Mouse (Mus musculus) heart, embryonic 15.5 days (tissue): Measurements from ENCODE around the gene Rpn2. TPM values are rescaled to one million over a fixed set of nuclear protein-coding genes. Genes with fewer than 3 reads are reported as not detected.

Source experiments
- ATAC-seq: fragments of 200-750 bp; cut with Nextera tagmentation; replicated peaks from 2 replicates; pipeline ENCODE4 v1.8.0; 2017; ENCODE audit warnings: low read depth, moderate TSS enrichment; ENCODE audit not compliant: insufficient number of reproducible peaks, insufficient read depth, low FRiP score
- H3K27ac ChIP-seq: fragments of 300-500 bp; sonication (generic); 2 replicates; pipeline ENCODE4 v1.5.1; 2015; ENCODE audit warnings: mild to moderate bottlenecking, inconsistent platforms
- H3K27me3 ChIP-seq: fragments of 300-500 bp; sonication (generic); 2 replicates; pipeline ENCODE4 v1.6.1; 2015; ENCODE audit warnings: inconsistent platforms
- H3K36me3 ChIP-seq: fragments of 300-500 bp; sonication (generic); 2 replicates; pipeline ENCODE4 v1.6.1; 2015; ENCODE audit warnings: mild to moderate bottlenecking, inconsistent platforms
- H3K4me1 ChIP-seq: fragments of 300-500 bp; sonication (generic); replicated peaks from 2 replicates; pipeline ENCODE4 v1.6.1; 2015; ENCODE audit warnings: inconsistent platforms
- H3K4me2 ChIP-seq: fragments of 300-500 bp; sonication (generic); 2 replicates; pipeline ENCODE4 v1.6.1; 2015; ENCODE audit warnings: inconsistent platforms, mild to moderate bottlenecking, moderate library complexity
- H3K4me3 ChIP-seq: fragments of 300-500 bp; sonication (generic); 2 replicates; pipeline ENCODE4 v1.5.1; 2015; ENCODE audit warnings: mild to moderate bottlenecking, inconsistent platforms
- H3K9ac ChIP-seq: fragments of 300-500 bp; sonication (generic); 2 replicates; pipeline ENCODE4 v1.6.1; 2015; ENCODE audit warnings: mild to moderate bottlenecking, inconsistent platforms
- H3K9me3 ChIP-seq: fragments of 300-500 bp; sonication (generic); replicated peaks from 2 replicates; pipeline ENCODE4 v1.6.1; 2016; ENCODE audit warnings: inconsistent platforms
- WGBS: fragments of 180-500 bp; shearing (Covaris S2); methylation state at CpG from one replicate; pipeline ENCODE4 v1.1.7; 2015; ENCODE audit warnings: mixed read lengths; 5-methylcytosine and 5-hydroxymethylcytosine counted together
- polyA plus RNA-seq: library from polyadenylated mRNA; unstranded; fragments of >200 nt; fragmentation: Nextera tagmentation; extraction: Ambion mirVana; gene quantifications from 2 replicates; pipeline ENCODE4 v1.2.1, GENCODE M21; 2015

Rpn2 gene
- polyA plus RNA-seq, 1 experiment from 2014 or later = 152 TPM

DNA sequence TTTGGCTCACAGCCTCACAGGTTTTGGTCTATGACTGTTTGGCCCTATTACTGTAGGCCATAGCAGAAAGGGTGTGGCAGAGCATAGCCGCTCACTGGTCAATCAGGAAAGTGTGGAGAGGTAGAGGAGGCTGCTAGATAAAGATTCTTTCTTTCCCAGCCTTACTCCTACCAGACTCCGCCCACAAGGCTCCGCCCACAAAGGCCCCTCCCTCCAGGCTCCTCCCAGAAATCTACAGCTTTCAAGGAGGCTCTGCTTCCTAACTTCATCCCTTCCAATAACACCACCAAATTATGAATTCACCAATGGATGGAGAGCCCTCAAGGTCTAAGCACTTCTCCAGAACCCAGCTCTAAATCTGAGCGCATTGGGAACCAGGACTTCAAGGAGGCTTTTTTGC lies 74.4 kb downstream of the Rpn2 start:
- WGBS = 68% methylated on average over 4 of the region's 4 CpGs

DNA sequence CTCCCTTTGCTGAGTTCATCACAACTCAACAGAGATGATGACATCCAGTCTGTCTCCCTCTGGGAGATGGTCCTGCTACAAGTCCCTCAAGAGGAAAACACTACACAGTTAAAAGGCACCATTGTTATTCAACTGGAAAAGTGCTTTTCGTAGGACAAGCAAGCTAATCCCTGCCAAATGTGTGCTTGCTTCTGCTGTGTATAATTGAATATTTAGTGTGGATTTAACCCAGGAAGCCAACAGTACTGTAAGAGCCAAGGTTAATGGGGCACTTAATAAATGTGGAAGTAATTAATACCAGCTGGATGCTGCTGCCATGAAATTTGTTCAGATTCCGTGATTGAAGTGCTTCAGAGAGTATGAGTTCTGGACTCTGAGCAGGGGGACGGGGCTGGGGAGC lies 75.3 kb downstream of the Rpn2 start:
- ATAC-seq = no peak
- WGBS = 67% methylated on average over 3 of the region's 3 CpGs
- Histone ChIP-seq H3K4me3 (no peak overlapping the region), H3K4me1 (no peaks in the 10 kb centered on the region), H3K9me3 (no peaks in the 10 kb centered on the region), H3K27ac (no peak overlapping the region), H3K9ac (no peak overlapping the region), H3K4me2 (no peak overlapping the region), H3K27me3 (no peaks in the 10 kb centered on the region), H3K36me3 (no peaks in the 10 kb centered on the region)

More for the DNA sequence above, 74.4 kb downstream of the Rpn2 start:
- Histone ChIP-seq H3K4me3 (no peak overlapping the region), H3K4me1 (no peaks in the 10 kb centered on the region), H3K27me3 (no peaks in the 10 kb centered on the region), H3K9ac (no peak overlapping the region), H3K4me2 (no peak overlapping the region), H3K9me3 (no peaks in the 10 kb centered on the region), H3K27ac (no peak overlapping the region), H3K36me3 (no peaks in the 10 kb centered on the region)
- no peak for ATAC-seq

DNA sequence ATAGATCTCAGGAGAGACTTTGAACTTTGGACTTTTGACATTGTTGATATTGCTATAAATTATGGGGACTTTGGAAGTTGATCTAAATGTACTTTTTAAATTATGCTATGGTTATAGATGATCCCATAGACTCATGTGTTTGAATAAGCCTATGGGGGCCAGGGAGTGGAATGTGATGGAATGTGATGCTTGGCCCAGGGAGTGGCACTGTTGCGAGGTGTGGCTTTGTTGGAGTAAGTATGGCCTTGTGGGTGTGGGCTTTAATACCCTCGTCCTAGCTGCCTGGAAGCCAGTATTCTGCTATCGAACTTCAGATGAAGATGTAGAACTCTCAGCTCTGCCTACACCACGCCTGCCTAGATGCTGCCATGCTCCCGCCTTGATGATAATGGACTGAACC lies 81.2 kb downstream of the Rpn2 start:
- Histone ChIP-seq H3K4me1 (peaks cover 6% of the 10 kb centered on the region), H3K9ac (no peak overlapping the region), H3K4me3 (no peak overlapping the region), H3K4me2 (no peak overlapping the region), H3K9me3 (no peaks in the 10 kb centered on the region), H3K27ac (no peak overlapping the region), H3K36me3 (no peaks in the 10 kb centered on the region), H3K27me3 (no peaks in the 10 kb centered on the region)
- no peak for ATAC-seq
- WGBS = 76% methylated on average over 5 of the region's 5 CpGs

DNA sequence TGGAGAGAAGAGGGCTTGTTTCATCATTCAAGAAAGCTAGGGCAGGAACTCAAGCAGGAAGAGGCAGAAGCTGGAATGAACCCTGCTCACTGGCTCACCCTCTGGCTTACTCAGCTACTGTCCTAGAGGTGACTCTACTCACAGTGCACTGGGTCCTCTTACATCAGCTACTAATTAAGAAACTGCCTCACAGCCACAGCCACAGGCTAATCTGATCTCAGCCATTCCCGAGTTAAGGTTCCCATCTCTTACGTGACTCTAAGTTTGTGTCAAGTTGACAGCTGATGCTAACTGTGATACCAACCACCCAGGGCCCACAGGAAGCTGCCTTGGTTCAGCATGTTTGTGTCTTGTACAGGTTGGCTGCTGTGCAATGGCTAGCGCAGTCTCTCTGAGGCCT lies 84.2 kb downstream of the Rpn2 start:
- Histone ChIP-seq H3K27me3 (no peaks in the 10 kb centered on the region), H3K9me3 (no peaks in the 10 kb centered on the region), H3K36me3 (no peaks in the 10 kb centered on the region), H3K9ac (no peak overlapping the region), H3K4me3 (no peak overlapping the region), H3K4me1 (peaks cover 12% of the 10 kb centered on the region), H3K4me2 (no peak overlapping the region), H3K27ac (no peak overlapping the region)
- ATAC-seq = no peak
- 64% methylated on average over 3 of the region's 3 CpGs for WGBS

DNA sequence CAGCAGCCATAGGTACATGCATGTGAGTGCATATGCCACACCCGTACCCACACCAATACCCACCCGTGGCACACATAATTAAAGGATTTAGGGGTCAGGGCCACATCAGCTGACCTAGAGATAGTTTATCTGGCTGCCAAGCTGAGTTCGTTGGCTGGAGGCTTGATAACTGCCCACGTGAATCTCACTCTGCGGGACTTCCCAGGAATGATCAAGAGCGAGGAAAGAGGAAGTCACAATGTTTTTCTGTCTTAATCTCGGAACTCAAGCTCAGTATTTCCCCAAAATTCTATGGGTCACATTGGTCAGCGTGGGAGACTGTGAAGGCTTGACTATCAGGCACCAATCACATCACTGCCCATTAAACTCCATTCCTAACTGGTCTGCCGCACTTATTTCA lies 87.9 kb downstream of the Rpn2 start:
- H3K4me3 ChIP-seq = peak overlapping the region; percentile 95
- no peaks in the 10 kb centered on the region for H3K9me3 ChIP-seq
- H3K9ac ChIP-seq = no peak overlapping the region
- H3K36me3 ChIP-seq = no peaks in the 10 kb centered on the region
- WGBS = 61% methylated on average over 9 of the region's 9 CpGs
- ATAC-seq = no peak
- H3K4me1 ChIP-seq = peaks cover 25% of the 10 kb centered on the region
- peak overlapping the region; percentile 81 for H3K4me2 ChIP-seq
- H3K27ac ChIP-seq = peak overlapping the region; percentile 94; the same call in 1 of the 2 replicates
- H3K27me3 ChIP-seq = no peaks in the 10 kb centered on the region

DNA sequence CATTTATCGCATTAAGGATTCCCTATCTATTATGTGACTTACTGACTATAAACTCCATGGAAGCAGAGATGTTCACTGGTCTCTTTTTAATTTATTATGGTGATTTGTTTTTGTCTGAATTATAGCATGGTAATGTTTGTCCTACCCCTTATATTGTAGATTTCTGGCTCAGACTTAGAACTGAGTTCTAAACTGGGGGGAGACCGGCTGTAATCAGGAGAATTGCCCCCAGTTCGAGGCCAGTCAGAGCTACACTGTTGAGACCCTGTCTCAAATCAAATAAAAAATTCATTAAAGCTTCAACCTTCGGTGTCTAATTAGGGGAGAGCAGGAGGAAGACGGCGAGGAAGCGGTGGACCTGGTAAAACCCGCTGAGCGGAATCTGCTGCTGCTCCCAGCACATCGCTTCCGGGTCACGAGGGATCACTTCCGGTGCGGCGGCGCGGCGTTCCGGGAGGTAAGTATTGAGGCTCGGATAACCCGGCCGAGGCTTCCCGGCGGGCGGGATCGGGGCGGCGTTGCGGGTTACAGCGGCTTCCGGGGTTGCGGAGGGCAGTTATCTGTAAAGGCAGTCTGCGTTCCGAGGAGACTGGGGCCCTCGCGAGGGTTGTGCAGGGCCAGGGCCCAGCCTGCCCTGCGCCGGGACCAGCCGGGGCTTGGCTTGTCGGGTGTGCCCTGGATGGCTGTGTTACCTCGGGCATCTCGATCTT lies 88.5 kb downstream of the Rpn2 start, which contains the start of gene Manbal:
Gene Manbal, plus strand, starts transcription at position 411 of the 710 bp plus-strand sequence.
- Histone ChIP-seq H3K36me3 (no peaks in the 10 kb centered on the region), H3K9ac (peak within 1 kb of the TSS; percentile 94), H3K4me3 (peak within 1 kb of the TSS; percentile 95), H3K4me2 (peak within 1 kb of the TSS; percentile 81), H3K4me1 (peaks cover 27% of the 10 kb centered on the region), H3K27ac (peak within 1 kb of the TSS; percentile 94), H3K9me3 (no peaks in the 10 kb centered on the region), H3K27me3 (no peaks in the 10 kb centered on the region)
- ATAC-seq = peak; percentile 80
- WGBS = 4% methylated on average over 42 of the region's 42 CpGs

DNA sequence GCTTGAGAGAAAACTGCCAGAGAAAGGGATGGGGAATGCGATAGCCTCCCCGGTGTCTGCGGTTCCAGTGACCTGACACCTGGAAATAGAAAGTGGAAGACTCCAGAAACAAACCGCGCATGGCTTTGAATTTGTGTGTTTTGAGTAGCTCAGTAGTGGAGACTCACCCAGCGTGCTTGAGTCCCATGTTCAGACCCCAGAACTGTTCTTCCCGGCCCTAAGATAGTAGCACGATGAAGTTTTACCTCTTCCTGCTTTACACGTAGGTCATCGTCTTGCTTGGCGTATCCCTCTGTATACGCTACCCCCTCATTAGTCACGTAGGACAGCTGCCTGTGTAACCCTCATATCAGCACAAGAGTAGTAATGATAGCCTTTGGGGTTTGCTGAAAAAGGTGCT lies 89.2 kb downstream of the Rpn2 start:
- 3% methylated on average over 13 of the region's 13 CpGs for WGBS
- Histone ChIP-seq H3K27ac (peak overlapping the region; percentile 94), H3K27me3 (no peaks in the 10 kb centered on the region), H3K4me1 (peaks cover 32% of the 10 kb centered on the region), H3K36me3 (no peaks in the 10 kb centered on the region), H3K4me3 (peak overlapping the region; percentile 95), H3K4me2 (peak overlapping the region; percentile 81), H3K9me3 (no peaks in the 10 kb centered on the region), H3K9ac (peak overlapping the region; percentile 94)
- peak; percentile 1; the same call in 1 of the 2 replicates for ATAC-seq

DNA sequence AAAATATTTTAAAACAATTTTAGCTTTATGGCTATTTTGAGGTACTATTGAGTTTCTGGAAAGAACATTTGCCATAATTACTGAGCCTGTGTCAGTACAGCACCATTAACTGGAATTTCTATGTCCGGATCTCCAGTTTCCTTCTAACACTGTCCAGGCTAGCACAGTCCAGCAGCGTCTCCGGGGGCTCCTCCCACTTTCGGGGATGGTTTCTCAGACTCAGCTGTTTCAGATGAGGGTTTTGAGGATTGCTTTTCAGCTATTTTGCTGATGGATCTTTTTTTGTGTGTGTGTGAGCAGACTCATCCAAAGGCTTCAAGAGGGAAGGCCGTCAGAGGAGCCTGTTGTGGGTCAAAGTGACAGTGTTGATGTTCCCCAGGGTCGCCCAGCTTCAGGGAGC lies 92.9 kb downstream of the Rpn2 start:
- WGBS = 48% methylated on average over 6 of the region's 6 CpGs
- Histone ChIP-seq H3K4me1 (peaks cover 52% of the 10 kb centered on the region), H3K27ac (no peak overlapping the region), H3K27me3 (no peaks in the 10 kb centered on the region), H3K9ac (no peak overlapping the region), H3K9me3 (no peaks in the 10 kb centered on the region), H3K4me3 (no peak overlapping the region), H3K36me3 (no peaks in the 10 kb centered on the region), H3K4me2 (no peak overlapping the region)
- no peak for ATAC-seq

DNA sequence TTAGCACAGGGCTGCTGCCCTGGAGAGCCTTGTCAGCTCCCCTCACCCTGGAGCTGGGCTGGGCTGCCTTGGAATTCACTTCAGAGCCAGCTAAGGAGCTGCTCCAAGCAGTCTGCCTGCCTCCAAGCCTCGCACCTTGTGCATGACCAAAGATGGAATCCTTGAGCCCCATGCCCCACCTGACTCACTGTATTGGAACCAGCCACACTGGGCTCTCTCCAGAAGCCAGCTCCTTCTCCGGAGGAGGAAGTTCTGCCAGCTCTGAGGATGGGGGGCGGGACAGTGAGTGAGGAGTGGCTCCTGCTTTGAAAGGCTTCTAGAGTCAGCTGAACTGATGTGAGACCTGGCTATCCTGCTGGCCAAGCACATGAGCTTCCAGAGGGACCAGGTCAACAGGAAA lies 94.9 kb downstream of the Rpn2 start:
- H3K9me3 ChIP-seq = no peaks in the 10 kb centered on the region
- H3K4me3 ChIP-seq = no peak overlapping the region
- 60% methylated on average over 3 of the region's 3 CpGs for WGBS
- H3K4me1 ChIP-seq = peaks cover 49% of the 10 kb centered on the region
- no peaks in the 10 kb centered on the region for H3K36me3 ChIP-seq
- H3K27me3 ChIP-seq = no peaks in the 10 kb centered on the region
- ATAC-seq = no peak
- no peak overlapping the region for H3K27ac ChIP-seq
- H3K4me2 ChIP-seq = no peak overlapping the region
- H3K9ac ChIP-seq = no peak overlapping the region

DNA sequence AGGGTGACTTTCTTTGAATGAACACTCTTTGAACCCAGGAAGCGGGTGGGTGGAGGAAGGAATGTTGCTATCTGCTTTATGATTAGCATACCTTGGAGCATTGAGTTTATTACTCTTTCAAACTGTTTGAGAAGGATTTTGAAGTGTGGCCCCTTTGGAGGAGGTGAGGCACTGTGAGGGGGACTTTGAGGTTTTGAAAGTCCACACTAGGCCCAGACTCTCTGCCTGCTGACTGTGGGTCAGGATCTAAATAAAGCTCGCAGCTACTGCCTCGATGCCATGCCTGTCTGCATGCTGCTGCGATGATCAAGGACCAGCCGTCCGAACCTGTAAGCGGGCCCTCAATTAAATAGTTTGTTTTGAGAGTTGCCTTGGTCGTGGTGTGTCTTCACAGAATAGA lies 96.2 kb downstream of the Rpn2 start:
- Histone ChIP-seq H3K9ac (no peak overlapping the region; the same call in 1 of the 2 replicates), H3K9me3 (no peaks in the 10 kb centered on the region), H3K36me3 (peaks cover 7% of the 10 kb centered on the region; the same call in 1 of the 2 replicates), H3K27ac (no peak overlapping the region), H3K4me3 (no peak overlapping the region), H3K27me3 (no peaks in the 10 kb centered on the region), H3K4me2 (no peak overlapping the region), H3K4me1 (peaks cover 46% of the 10 kb centered on the region)
- no peak for ATAC-seq
- WGBS = 37% methylated on average over 8 of the region's 8 CpGs
